Mouse (Mus musculus) frontal cortex, adult 2 months (tissue): Measurements from ENCODE around the gene Coq8b. TPM values are rescaled to one million over a fixed set of nuclear protein-coding genes. Genes with fewer than 3 reads are reported as not detected.

Source experiments
- DNase-seq, 2 experiments: peaks; one replicate each; pipeline ENCODE4 v3.0.0; 2022; ENCODE audit warnings: low spot score in 1 of 2; ENCODE audit errors: extremely low spot score in 1 of 2
- polyA plus RNA-seq: library from polyadenylated mRNA; depleted of rRNA; stranded (reverse); fragments of >200 nt; gene quantifications from 2 replicates; pipeline ENCODE4 v1.2.3, GENCODE M21; 2012

The Coq8b gene
- polyA plus RNA-seq, 1 experiment = 39.1 TPM

GRCm38 (mm10) chr7:27264761-27265160 lies 31.9 kb downstream of the Coq8b start:
- DNase-seq = peak in 1 of 2 experiments; percentile 37

- DNase-seq = peak; percentile 72 to 89
Measured at GRCm38 (mm10) chr7:27266515-27267128, 33.8 kb downstream of the Coq8b start.

- DNase-seq = no peak
Measured at GRCm38 (mm10) chr7:27271423-27271822, 38.6 kb downstream of the Coq8b start.

- DNase-seq = no peak
Measured at GRCm38 (mm10) chr7:27273739-27274351, 41.0 kb downstream of the Coq8b start.

- no peak for DNase-seq
Measured at GRCm38 (mm10) chr7:27274916-27275315, 42.1 kb downstream of the Coq8b start.

DNA sequence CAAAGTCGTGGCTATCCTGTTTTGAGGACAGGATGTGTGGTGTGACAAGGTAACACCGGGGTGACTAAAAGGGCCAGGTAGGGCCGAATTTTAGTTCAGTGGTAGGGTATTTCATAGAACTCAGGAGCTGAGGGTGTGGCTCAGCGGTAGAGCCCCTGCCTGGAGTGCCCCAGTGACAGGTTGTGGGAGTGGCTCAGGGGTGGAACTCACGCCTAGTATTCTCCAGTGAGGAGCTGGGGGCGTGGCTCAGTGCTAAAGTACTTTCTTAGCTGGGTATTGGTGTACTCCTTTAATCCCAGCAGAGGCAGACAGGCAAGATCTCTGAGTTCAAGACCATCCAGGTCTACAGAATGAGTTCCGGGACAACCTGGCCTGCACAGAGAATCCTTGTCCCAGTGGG lies 43.2 kb downstream of the Coq8b start:
- no peak for DNase-seq

DNA sequence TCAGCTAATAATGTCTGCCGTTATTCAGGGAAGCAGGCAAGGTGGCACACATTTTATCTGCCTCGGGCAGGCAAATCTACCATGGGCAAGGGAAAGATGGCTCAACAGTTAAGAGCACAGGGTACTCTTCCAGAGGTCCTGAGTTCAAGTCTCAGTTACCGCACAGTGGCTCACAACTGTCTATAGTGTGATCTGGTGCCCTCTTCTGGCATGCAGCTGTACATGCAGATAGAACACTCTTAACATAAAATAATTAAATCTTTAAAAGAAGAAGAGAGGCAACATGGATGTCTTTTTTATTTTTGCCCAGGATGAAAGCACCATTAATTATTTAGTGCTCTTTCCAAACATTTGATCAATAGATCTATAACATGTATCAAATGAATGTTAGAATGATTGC lies 44.4 kb downstream of the Coq8b start:
- DNase-seq = no peak

DNA sequence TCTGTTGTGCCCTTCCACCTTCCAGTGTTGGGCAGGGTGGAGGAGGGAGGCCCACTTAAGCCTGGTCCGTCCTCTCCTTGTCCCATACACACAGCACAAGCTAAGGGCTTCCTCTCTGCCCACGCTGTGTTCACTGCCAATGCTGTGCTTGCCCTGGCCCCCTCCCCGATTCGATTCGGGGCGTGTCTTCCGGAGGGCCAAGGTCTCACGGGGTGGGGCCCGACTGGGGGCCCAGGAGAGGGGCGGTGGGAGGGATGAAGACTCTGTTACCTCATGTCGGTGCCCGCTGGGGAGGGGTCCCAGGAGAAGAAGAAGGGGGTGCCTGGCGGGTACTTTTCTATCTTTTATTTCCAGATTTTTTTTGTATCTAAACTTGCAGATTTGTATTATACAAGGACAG lies 48.9 kb downstream of the Coq8b start:
- no peak for DNase-seq

DNA sequence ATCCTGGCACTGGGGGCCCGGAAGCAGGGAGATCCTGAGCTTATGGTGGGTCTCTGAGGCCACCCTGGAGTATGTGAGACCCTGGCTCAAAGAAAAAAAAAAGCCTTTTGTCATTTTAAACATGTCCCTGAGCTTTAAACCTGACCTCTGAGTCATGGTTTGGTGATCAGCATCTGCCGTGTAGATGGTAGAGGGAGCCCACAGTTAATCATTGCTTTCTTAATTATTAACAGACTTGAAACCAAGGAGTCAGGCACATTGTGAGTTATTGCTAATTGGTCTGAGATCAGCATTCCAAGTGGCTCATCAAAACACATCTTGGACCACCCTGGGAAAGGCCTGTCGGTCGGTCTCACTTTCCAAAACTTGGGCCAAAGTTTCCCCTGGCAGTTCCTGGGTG lies 49.4 kb downstream of the Coq8b start:
- no peak for DNase-seq

DNA sequence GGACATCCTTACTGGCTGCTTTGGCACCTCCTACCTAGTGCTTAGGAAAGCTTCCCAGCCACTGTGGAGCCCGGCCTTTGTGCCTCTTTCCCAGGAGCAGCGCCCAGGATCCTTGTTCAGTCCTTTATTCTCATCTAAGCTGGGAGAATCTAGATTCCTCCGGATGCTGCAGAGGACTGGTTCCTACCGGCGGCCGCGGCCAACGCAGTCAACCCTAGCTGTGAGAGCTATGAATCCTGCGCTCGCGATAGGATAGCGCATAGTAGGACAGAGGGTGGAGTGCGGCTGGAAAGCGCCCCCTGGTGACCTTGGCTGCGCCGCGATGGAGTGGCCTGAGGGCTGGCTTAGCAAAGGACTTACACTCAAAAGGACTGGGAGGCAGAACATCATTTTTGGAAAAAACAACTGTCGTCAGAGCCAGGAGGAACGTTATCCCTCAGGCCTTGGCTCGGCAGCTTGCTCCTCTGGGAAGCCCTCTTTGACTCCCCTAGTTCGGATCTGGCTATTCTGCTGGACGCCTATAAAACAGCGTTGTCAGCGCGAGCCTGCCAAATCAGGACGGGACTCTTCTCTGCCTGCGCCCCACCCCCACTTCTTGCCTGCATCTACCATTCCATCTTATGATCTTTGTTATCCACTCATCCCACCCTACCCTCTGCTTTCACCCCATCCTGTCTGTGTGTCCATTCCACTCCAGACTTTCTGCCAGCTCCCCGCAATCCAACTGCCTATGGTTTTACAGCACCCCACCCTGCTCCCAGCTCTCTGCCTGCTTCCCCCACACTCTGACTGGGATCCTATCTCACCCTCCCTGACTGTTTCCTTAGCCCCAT lies 52.3 kb downstream of the Coq8b start:
- no peak for DNase-seq

DNA sequence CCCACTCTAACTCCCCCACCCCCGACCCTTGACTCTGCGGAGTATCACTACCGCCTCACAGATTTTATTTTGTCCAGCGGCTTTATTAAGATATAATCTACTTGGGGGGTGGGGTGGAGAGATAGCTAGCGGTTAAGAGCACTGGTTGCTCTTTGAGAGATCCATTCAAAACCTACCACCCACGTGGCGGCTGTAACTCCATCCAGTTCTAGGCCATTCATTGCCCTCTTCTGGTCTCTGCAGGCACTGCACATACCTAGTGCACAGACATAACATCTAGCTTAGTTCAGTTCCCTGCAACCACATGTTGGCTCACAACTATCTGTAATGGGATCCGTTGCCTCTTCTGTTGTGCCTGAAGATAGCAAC lies 52.9 kb downstream of the Coq8b start:
- peak in 1 of 2 experiments; percentile 71 for DNase-seq

DNA sequence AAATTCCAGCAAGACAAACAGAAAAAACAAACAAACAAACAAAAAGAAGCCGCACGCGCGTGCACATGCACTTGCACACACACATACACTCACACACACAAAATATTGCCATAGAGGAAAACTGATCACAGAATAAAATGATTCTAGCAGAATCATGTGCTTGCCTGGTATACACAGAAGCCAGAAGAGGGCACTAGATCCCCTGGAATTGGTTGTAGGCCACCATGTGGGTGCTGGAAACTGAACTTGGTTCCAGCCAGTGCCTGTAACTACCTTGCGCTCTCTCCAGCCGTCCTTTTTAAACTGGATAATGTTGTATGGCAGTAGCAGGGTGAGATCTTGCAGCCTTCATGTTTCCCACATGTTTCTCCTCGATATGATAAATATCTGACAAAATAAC lies 55.9 kb downstream of the Coq8b start:
- DNase-seq = no peak

DNA sequence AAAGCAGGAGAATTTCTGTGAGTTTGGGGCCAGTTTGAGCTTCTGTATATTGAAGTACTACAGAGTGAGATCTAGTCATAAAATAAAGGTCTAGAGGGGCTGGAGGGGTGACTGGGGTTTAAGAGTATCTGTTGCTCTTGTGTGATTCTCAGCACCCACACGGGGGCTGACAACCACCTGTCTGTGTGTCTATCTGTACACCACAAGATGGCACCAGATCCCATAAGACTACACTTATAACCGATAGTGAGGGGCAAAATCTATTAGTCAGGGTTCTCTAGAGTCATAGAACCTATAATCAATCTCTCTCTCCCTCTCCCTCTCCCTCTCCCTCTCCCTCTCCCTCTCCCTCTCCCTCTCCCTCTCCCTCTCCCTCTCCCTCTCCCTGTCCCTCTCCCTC lies 57.7 kb downstream of the Coq8b start:
- DNase-seq = no peak

- peak in 1 of 2 experiments; percentile 60 for DNase-seq
Measured at GRCm38 (mm10) chr7:27291795-27292466, 59.1 kb downstream of the Coq8b start.

DNA sequence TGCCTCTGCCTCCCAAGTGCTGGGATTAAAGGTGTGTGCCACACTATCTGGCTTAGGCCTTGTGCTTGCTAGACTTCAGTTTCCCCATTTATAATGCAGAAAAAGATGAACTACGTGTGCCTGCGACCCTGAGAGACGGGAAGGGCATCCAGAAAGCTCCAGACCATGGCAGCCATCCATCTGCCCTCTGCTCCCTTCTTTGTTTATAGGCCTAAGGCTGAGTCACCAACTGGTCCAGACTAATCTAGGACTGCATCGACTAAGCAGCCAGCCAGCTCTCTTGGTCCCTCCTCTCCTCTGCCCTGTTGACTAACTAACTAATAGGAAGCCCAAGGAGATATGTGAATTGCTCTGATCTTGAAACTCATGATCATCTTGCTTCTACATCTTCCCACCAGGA lies 63.1 kb downstream of the Coq8b start:
- no peak for DNase-seq

DNA sequence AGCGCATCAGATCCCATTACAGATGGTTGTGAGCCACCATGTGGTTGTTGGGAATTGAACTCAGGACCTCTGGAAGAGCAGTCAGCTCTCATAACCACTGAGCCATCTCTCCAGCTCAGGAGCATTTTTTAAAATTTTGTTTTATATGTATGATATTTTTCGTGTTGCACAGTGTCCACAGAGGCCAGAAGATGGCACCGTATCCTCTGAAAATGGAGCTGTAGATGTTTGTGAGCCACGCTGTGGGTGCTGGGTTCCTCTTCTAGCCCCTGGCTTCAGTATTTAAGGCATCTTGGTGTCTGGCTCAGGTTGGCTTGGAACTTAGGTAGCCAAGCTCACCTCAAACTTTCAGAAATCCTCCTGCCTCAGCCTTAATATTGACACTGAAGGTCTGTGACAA lies 63.7 kb downstream of the Coq8b start:
- DNase-seq = no peak

GRCm38 (mm10) chr7:27298033-27298610 lies 65.3 kb downstream of the Coq8b start:
- DNase-seq = no peak

DNA sequence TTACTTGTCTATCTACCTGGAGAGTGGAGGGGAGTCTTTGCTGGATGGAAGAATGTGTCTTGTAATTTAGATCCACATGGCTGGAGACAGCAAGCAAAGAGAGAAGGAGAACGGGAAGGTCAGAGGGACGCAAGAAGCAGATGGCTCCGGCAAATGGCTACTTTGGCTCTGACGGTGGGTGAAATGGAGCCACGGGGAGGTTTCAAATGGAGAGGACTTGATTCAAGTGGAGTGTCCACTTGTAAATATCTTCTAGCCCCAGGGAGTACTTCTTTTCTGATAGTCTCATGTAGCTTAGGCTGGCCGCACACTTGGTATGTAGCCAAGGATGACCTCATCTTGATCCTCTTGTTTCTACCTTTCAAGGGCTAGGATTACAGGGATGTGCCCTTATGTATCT lies 66.0 kb downstream of the Coq8b start:
- no peak for DNase-seq

DNA sequence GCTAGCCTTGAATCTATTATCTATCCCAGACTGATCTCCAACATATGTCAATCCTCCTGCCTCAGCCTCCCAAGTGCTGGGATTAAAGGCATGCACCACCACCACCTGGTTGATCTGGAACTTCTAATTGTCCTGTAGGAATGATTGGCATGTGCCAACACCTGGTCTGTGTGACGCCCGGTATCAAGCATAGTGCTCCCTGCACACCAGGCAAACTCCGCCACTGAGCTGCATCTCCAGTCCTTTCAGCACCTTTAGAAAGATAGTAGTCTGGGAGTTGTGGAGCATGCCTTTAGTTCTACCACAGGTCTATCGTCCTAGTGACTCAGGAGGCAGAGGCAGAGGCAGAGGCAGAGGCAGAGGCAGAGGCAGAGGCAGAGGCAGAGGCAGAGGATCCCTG lies 67.5 kb downstream of the Coq8b start:
- no peak for DNase-seq

- no peak for DNase-seq
Measured at GRCm38 (mm10) chr7:27300801-27301200, 68.0 kb downstream of the Coq8b start.

DNA sequence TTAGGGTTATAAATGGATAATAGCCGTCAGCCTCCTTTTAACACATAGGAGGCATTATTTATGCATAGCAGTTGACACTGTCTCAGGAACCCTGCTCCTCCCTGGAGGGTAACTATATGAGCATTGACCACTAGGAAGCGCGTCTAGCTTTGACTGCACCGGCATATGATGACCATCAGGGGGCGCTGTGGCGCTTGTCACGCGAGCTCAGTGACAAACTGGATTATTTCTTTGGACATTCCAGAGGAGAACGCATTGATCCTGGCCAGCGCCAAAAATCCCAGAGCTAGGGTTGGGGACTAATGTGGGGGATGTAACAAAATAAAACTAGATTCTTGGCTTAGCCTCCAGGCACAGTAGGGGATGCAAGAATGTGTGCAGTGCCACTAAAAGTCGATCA lies 69.3 kb downstream of the Coq8b start:
- DNase-seq = peak in 1 of 2 experiments; percentile 82
